Mouse (Mus musculus): ENCODE data around the gene Prkcsh. TPM values are rescaled to one million over a fixed set of nuclear protein-coding genes. Genes with fewer than 3 reads are reported as not detected.

Gene Prkcsh
- total RNA-seq (2015): 50.3 and 51.2 TPM in 2 replicates
- total RNA-seq (2017): 136 and 146 TPM in 2 replicates

- ATAC-seq (replicated peaks; ENCODE audit: poor library complexity): peak; percentile 95
Observed at GRCm38 (mm10) chr9:22002194-22003162, at the start of gene Prkcsh, which contains the start of gene Ccdc151. Gene Prkcsh (plus strand): TSS chr9:22002806. Gene Ccdc151 (minus strand): TSS chr9:22002634.

DNA sequence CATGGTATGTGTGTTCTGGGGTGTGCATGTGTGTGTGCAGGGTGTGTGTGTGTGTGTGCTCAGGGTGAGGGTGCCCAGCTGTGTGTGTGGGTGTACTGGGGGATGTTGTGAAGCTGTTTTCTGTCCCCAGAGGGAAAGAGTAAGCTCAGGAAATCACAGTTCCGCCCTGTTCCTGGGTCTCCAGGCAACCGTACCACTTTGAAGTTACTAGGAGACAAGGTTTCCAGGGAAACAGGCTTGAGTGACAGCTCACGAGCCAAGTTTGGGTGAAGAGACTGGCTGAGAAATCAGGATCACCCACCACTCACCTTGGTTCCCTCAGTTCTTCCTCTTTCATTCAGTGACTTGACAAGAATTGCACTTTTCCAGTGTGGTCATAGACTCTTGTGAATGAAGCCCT lies 49.0 kb upstream of the Prkcsh start:
- ATAC-seq (replicated peaks; ENCODE audit: poor library complexity): no peak

DNA sequence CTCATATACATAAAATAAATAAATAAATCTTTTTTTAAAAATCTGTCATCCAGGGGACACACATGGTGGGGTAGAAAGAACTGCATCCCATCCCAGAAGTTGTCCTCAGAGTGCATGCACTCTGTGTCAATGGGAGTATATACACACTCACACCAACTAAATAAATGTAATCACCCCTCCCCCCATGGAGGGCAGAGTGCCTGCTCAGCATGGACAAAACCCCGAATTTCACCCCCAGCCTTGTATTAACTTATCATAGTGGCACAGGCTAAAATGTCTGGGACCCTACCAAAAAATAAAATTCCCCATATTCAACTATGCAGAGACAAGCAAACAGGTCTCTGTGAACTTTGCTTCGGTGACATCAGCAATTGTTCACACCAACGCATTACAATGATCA lies 48.0 kb upstream of the Prkcsh start:
- no peak for ATAC-seq (replicated peaks; ENCODE audit: poor library complexity)

- peak; percentile 45 for ATAC-seq (replicated peaks; ENCODE audit: poor library complexity)
Observed at GRCm38 (mm10) chr9:21955225-21955569, 47.4 kb upstream of the Prkcsh start.

GRCm38 (mm10) chr9:21955570-21956281 lies 46.9 kb upstream of the Prkcsh start, which contains the start of gene Swsap1:
Gene Swsap1 (plus strand): TSS chr9:21955755.
- peak; percentile 87 for ATAC-seq (replicated peaks; ENCODE audit: poor library complexity)

DNA sequence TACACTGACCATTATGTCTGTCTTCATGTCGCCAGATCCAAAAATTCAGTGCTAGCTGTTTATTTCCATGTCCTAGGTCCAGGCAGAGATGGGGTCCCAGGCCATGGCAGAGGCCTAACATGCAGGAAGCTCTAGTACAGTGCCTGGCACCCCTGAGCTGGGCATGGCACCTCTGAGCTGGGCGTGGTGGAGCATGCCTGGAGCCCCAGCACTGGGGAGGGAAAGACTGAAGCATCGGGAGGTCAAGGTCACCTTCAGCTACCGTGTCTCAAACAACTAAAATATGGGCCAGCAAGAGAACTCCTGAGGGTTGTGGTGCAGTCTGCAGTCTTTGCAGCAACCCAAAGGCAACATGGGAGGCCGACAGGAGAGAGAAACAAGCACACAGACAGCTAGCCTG lies 44.2 kb upstream of the Prkcsh start:
- ATAC-seq (replicated peaks; ENCODE audit: poor library complexity): no peak

- no peak for ATAC-seq (replicated peaks; ENCODE audit: poor library complexity)
Observed at GRCm38 (mm10) chr9:21959244-21959643, 43.4 kb upstream of the Prkcsh start.

GRCm38 (mm10) chr9:21960135-21960534 lies 42.5 kb upstream of the Prkcsh start:
- ATAC-seq (replicated peaks; ENCODE audit: poor library complexity): no peak

GRCm38 (mm10) chr9:21960558-21961208 lies 41.9 kb upstream of the Prkcsh start:
- ATAC-seq (replicated peaks; ENCODE audit: poor library complexity): no peak

DNA sequence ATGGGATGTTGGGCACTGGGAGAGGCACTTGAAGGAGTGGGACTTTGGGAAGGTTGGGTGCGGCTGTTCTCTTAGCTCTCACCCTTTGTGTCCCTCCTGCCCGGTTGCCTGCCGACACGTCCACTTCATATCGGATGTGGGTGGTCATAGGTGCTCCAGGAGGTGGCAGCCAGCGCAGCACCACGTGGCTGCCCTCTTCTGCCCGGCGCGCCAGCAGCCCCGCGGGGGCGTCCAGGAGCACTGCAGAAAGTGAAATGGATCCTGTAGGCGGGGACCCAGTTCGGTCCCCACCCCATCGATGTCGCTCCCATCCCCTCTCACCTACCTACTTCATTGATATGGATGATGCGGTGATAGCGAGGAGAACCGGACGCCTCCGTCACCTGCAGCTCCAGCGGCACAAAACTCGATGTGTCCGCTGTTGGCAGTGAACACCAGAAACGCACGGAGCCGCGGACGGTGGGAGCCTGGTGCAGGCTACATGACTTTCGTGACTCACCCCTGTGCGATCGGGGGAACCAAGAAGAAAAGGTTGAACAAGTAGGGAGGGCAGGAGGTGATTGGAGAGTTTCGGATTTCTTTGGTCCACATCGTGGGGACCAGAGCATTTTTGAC lies 41.1 kb upstream of the Prkcsh start:
- ATAC-seq (replicated peaks; ENCODE audit: poor library complexity): peak; percentile 10; the same call in 1 of the 2 replicates

- ATAC-seq (replicated peaks; ENCODE audit: poor library complexity): peak; percentile 1
Observed at GRCm38 (mm10) chr9:21962010-21962409, 40.6 kb upstream of the Prkcsh start.

DNA sequence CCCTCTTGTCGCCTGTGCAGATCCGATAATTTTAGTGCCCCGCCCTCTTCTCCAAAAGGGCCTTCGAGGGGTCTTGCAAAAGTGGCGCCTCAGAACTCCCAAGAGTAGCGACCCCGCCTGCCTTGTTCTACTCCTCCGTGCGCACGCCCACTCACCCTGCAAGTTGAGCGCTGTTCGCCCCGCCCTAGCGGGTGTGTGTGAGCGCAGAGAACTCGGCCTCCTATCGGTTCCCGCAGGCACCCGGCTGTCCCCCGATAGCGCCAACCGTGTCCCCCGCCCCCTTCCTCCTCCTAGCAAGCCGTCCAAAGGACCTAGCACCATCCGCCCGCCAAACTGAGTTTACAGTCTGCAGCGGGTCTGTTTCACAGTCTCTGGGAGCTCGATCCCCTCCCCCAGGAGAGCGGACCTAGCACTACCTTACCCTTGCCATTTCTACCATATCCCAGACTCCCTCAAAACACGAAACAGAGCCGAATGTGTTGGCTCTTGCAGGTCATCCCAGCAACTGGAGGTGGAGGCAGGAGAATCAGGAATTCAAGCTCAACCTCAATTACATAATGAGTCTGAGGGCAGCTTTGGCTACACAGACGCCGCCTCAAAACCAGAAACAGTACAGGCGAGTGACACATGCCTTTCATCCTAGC lies 40.1 kb upstream of the Prkcsh start:
- ATAC-seq (replicated peaks; ENCODE audit: poor library complexity): peak; percentile 88

GRCm38 (mm10) chr9:21963417-21963816 lies 39.2 kb upstream of the Prkcsh start, which contains the start of gene Epor:
Gene Epor (minus strand): TSS chr9:21963506.
- ATAC-seq (replicated peaks; ENCODE audit: poor library complexity): peak; percentile 41

DNA sequence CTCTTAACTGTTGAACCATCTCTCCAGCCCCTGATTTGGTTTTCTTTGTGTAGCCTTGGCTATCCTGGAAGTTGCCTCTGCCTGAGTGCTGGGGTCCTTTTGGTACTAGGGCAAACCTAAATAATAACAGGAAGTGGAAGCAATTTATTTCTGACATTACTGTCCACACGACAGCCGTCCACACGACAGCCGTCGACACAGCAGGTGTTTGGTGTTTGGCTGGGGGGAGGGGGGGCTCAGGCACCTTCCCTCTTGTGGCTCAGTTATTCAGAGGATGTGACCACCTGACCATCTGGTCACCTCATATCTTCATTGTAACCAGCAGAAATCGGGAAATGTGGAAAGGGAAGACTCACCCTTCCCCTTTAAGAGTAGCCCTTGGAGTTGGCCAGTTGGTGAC lies 33.7 kb upstream of the Prkcsh start:
- no peak for ATAC-seq (replicated peaks; ENCODE audit: poor library complexity)

- ATAC-seq (replicated peaks; ENCODE audit: poor library complexity): peak; percentile 64
Observed at GRCm38 (mm10) chr9:21969304-21969703, 33.3 kb upstream of the Prkcsh start.

DNA sequence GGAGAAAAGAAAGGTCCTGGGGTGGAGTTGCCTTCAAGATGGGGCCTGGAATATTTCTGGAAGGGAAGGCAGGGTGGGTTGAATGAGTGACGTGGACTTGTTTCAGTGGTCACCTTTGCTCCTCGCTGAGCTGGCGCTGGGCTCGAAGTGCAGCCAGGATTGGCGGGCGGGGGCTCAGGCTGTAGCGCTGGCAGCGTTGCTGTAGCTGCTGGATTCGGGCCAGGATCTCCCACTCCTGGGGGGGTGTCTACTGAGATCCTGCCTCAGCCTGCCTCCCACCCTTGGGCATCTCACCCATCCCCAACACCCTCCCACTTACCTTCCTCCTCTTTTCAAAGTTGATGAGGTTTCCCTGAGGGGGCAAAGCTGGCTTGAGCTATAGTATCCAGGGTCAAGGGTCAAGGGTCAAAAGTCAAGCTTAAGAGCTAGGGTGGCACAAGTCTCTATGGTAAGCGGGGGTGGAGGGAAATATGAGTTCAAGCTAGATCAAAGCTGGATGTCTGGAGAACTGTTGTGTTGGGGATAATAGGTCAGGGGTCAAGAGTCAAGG lies 25.9 kb upstream of the Prkcsh start:
- ATAC-seq (replicated peaks; ENCODE audit: poor library complexity): no peak

DNA sequence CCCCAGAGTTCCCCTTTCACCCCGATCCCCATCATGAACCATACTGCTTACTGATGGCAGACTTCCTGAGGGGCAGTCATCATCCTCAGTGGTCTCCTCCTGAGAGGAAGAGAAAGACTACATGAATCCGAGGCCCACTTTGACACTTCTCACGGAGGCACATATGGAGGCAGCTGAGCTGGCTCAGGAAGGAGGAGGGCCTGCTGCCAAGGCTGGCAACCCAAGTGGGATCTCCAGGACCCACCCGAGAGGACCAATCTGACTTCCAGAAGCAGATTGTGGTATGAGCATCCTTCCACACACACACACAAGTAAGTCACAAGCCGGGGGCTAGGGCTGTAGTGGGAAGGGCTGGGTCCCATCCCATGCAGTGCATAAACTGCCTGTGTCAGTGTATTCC lies 25.3 kb upstream of the Prkcsh start:
- ATAC-seq (replicated peaks; ENCODE audit: poor library complexity): no peak

GRCm38 (mm10) chr9:21977972-21978371 lies 24.6 kb upstream of the Prkcsh start:
- ATAC-seq (replicated peaks; ENCODE audit: poor library complexity): peak; percentile 86

DNA sequence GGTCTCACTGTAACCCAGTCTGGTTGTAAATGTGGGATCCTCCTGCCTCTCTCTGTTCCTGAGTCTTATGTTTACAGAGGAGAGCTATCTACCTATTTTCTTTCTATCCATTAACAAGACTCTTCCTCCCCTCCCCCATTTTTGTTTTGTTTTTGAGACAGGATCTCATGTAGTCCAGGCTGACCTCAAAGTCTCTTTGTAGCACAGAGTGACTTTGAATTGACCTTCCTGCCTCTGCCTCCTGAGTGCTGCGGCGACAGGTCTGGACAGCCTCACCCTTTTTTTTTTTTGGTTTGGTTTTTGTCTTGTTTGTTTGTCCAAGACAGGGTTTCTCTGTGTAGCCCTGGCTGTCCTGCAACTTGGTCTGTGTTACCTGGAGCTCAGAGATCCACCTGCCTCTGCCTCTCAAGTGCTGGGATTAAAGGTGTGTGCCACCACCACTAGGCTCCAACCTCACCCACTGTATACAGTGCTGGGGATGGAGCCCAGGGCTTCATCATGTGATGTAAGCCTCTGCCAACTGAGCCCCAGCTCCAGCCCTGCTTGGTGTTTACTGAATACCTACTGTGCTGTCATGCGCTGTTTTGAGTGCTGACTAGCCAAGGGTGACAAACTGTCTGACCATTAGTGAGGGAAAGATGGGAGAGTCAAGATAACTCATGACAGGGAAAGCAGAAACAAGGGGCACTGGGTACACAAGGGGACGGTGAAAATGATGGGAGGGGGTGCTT lies 24.0 kb upstream of the Prkcsh start:
- no peak for ATAC-seq (replicated peaks; ENCODE audit: poor library complexity)

All from megakaryocyte progenitor cell, adult 5-6 weeks (primary cell).